Mouse (Mus musculus): ENCODE results near the gene Urad. TPM values are rescaled to one million over a fixed set of nuclear protein-coding genes. Genes with fewer than 3 reads are reported as not detected.
A peak's percentile ranks its signal among the peaks of the same experiment; 100 is the strongest.

Gene Urad
- not detected for total RNA-seq (2021)
- long read RNA-seq = 0 reads

DNA sequence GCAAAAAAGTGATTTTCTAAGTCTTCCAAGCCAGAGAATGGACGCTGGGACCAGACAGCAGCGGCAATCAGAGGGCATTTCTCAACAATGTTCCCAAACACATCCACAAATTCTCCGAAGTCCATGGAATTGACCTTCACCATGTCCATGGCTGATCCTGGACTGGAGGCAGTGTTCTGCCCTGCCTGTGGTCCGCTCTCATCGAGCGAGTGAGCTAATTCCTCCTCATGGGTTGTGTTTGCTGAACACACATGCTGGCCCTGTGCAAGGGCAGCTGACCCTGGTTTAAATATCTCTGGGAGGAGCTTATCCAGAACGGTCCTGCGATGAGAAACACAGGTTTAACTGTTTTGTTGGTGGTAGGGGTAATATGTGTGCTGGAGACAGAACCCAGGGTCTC, at the start of gene Urad:
TSS of gene Urad (minus strand) at position 258 of the 400 bp plus-strand sequence.
- no peak for DNase-seq (ENCODE audit: low spot score in 2 of 2)

DNA sequence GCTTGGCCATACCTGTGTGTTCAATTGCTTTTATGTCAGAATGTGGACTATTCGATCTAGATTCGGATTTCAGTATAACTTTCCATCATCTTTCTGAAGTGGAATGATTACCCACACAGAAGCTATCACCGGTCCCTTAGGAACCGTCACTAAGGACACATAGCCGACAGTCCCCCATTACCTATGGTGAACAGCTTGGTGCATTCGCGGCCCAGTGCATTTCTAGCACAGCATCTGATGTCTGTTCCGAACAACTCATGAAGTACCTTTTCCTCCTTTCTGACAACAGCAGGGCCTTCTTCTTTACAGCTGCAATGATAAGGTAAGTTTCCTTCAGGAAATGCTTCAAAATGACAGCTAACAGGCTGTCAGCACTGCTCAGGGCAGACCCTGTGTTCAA, 48.0 kb upstream of the Urad start:
- DNase-seq (ENCODE audit: low spot score in 2 of 2) = no peak

DNA sequence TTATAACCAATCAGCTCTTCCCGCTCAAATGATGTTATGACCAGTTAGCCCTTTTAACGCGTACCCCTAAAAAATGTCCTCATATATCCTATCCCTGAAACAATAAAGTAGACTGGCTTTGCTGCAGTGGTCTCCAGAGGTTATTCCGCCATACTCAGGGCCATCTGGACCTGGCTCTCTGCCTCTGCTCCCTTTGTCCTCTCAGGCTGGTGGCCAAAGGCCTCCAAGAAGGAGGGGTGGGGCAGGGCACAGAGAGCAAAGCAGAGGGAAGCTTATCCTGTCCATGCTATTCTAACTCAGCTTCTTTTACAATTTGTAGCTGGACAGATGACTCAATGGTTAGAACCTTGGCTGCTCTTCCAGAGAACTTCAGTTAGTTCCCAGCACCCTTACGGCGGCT, 46.0 kb upstream of the Urad start:
- DNase-seq (ENCODE audit: low spot score in 2 of 2) = no peak

DNA sequence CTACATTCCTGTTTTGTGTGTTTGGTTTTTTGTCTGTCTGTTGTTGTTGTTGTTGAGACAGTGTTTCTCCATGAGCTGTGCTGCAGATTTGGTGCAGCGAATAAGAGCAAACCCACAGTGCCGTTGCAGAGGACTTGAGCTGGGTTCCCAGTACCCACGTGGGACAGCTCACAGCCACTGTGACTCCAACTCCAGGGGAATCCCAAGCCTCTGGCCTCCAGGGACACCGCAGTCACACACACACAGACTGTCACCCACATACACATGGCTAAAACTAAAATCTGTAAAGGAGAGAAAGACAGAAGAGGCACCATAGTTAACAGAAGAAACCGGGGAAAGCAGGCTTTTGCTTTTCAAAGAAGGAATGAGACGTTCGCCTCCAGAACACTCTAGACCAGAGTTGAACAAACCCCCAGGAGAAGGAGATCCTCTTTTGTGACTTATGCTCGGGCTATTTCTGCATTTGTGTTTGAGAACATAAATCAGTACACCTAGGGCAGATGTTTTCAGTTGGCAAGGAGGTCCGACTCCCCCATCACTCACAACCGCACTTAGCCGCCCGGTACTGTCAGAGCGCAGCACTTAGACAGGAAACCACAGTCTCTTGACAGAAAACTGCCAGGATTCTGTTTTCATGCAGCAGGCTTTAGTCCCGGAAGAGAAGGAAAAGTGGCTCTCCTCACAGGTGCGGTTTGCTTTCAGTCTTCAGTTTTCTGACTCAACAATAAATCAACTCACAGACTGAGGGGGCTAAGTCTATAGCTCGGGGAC, 43.9 kb upstream of the Urad start:
- no peak for DNase-seq (ENCODE audit: low spot score in 2 of 2)

DNA sequence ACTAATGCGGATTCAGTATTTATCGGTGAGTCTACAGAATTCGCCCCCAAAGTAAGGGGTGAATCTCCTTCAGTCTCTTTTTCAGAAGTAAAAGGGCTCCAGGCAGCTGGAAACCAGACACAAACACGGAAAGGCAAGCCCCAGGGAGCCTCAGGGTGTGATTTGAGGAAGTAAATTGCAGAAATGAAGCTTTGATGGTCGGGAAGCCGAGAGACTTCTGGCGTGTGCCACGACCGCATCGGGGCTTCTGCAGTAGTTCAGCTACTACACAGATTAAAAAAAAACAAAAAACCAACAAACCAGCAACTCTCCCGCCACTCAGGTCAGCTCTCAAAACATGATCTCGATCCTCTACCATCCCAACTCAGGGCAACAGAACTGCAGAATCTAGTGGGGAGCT, 40.8 kb upstream of the Urad start:
- DNase-seq (ENCODE audit: low spot score in 2 of 2) = no peak

DNA sequence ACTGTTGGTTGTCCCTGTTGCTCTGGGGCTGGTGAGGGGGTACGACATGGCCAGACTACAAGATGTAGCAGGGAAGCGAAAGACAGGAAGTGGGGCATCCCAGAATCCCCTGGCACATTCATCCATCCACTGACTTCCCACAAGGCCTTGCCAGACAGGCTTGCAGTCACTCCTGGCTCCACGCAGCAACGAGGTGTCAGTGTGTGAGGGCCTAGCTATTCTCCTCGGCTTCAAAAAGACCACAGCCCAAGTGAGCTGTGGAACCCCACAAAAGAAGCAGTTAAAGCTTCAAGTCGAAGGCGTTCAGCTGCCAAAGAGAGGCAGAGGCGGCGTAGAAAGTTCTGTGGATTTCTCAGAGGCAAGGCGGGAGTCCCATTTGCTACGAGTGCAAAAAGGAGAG, 36.2 kb upstream of the Urad start:
- no peak for DNase-seq (ENCODE audit: low spot score in 2 of 2)

DNA sequence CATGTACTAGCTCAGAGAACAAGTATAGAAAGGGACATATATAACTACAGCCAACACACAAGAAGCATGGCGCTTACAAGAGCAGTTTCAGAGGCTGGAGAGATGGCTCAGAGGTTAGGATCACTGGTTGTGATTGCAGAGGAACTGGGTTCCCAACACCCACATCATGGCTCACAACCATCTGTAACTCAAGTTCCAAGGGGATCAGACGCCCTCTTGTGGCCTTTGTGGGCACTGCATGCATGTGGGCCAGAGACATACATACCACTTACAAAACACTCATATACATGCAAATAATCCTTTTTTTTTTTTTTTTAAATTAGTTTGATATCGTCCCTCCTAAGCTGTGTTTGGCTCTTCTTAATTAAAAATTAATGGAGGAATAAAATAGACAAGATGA, 35.3 kb upstream of the Urad start:
- DNase-seq (ENCODE audit: low spot score in 2 of 2) = no peak

DNA sequence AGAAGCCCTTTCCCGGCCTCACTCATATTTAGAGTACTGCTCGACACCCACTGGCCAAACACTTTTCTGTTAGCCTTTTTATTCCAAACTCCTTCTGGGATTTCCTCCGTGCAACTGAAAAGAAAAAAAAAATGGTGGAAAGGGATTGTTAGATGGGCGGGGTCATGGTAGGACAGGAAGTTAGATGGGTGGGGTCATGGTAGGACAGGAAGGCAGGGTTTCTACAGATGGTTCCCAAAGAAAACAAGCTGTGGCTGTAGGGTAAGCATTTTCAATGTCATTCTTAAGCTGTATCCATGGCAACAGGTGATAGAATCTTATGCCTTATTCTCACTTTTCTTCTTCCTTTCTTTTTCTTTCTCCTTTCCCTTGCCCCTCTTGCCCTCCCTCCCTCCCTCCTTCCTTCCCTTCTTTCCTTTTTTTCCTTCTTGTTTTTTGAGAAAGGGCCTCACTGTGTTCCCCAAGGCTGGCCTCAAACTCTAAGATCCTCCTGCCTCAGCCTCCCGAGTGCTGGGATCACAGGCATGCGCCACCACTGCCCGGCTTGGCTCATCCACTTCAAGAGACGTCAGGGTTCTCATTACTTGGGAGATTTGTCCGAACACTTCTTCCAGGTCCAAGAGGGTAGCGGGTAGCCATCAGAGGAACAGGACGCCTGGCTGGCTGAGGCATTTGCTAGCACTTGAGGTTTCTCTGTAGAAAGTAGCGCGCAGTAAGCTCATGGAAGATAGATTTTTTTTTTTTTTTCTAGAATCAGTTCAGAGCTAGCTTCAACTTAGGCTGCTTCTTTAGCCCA, 34.2 kb upstream of the Urad start:
- no peak for DNase-seq (ENCODE audit: low spot score in 2 of 2)

DNA sequence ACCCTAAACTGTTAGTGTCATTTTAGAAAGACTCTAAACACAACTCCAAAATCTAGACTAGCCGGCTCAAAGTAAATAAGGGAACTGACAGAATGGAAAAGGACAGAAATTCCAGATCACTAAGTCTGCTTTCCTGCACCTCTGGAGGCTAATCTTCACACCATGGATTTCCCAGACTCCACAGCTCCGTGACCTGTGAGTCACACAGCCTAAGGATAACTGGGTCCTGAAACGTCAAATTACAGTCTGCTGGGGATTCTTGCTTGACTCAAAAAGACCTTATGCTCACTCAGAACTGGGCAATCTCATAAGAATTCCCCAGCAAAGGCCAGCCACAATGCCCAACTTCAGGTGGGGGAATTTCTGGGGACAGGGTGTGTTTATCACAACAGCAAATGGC, 33.5 kb upstream of the Urad start:
- no peak for DNase-seq (ENCODE audit: low spot score in 2 of 2)

DNA sequence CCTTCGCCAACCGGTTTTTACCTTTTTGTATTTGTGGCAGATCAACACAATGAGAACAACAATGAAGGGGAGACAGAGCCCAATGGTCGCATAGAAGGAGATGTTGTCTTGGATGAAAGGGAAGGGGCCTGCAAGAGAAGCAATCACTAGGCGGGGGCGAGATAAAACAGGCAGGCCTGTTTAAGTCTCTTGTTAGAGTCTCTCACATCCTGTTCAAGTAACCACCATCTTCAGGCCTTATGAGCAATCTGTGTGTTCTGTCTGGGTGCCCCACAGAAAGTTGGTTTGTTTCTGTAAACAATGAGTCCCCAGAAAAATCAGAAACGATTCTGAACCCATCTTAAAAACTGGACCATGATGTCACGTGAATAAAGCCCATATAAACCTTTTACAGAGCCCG, 32.7 kb upstream of the Urad start:
- no peak for DNase-seq (ENCODE audit: low spot score in 2 of 2)

DNA sequence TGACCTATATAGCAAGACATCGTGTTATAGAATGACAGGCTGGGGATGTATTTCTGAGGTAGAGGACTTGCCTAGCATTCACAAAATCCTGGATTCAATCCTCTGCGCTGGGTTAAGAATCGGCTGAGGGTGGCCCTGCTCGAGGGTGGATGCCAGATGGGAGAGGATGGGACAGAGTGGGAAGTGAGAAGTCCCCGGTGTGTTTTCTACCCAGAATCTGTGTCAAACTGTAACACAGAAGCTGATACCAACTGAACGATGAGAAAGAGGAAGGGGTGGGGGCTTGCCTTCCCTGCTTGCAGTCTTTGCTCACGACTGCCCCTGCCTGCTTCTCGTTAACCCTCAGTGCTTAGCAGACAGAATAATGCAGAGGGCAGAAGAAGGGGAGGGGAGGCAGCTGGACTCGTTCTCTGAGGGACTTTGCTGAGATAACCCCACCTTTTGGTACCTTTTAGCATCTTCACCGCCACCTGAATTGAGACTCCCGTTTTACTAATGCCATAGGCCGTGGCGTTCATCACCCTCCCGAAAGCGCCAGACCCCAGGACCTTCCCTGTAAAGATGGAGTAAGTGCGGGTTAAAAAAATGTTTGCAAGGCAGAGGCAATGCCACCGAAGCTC, 32.0 kb upstream of the Urad start:
- peak; percentile 25 to 54 for DNase-seq (ENCODE audit: low spot score in 2 of 2)

DNA sequence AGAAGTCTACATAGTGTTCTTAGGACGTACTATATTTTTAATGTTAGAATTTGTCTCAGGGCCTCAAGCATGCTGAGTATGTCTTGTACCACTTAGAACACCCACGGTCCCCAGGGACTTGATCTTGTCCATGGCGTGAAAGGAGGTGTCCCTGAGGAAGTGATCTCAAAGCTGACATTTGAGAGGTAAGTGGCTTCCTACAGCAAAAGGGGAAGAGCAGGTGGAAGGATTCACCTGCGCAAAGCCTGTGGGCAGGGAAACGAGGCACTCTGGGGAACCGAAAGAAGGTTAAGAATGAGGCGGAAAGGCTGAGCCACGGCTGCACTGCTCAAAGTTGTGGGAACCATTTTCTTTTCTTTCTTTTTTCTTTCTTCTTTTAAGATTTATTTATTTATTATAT, 29.7 kb upstream of the Urad start:
- DNase-seq (ENCODE audit: low spot score in 2 of 2) = no peak

DNA sequence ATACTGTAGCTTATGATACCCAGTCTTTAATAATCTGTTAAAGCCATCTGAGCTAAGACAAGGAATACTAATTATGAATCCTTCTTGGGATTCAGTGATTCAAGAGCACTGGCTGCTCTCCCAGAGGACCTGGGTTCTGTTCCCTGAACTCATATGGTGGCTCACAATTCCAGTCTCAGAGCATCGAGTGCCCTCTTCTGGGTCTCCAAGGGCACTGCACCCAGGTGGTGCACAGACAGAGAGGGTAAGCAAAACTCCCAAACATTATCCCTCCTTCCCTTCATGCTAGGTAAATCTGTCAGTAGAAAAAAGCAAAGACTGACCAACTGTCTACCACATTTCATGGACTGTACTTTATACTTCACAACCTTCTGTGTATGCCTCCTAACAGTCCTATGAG, 23.7 kb upstream of the Urad start:
- DNase-seq (ENCODE audit: low spot score in 2 of 2) = no peak

DNA sequence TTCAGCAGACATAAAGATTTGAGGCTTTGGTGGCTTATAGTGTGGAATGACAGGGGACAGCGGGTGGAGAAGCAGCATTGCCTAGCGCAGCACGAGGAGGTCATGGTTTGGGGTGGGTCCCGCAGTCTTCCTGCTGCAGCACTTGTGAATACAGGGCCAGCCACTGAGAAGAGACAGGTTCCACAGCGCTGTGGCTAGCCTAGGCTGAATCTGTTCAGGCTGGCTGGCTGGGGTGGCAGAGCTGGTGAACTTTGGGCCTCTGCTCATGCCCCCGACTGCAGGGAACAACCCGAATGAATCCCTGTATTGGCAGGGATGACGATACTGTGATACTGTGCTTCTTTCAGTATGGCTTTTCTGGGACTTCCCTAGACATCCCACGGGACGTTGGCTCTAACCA, 21.7 kb upstream of the Urad start:
- no peak for DNase-seq (ENCODE audit: low spot score in 2 of 2)

DNA sequence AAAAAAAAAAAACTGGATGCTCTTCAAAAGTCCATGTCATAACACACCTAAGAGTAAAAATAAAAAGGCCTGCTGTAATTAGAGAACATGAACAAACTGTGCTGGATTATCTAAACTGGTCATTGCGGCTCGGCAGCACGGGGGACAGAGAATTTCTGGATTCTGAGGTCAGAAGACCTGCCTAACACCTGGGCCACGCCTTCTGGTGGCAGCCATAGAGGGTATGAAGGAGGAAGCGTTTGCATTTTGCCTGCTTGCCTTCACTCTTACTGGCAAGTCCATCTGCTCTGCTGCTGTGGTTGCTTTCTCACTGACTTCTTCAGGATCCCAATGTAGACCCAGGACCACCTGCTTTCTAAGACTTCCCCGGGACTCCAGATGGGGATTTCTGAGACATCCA, 20.7 kb upstream of the Urad start:
- DNase-seq (ENCODE audit: low spot score in 2 of 2) = no peak

DNA sequence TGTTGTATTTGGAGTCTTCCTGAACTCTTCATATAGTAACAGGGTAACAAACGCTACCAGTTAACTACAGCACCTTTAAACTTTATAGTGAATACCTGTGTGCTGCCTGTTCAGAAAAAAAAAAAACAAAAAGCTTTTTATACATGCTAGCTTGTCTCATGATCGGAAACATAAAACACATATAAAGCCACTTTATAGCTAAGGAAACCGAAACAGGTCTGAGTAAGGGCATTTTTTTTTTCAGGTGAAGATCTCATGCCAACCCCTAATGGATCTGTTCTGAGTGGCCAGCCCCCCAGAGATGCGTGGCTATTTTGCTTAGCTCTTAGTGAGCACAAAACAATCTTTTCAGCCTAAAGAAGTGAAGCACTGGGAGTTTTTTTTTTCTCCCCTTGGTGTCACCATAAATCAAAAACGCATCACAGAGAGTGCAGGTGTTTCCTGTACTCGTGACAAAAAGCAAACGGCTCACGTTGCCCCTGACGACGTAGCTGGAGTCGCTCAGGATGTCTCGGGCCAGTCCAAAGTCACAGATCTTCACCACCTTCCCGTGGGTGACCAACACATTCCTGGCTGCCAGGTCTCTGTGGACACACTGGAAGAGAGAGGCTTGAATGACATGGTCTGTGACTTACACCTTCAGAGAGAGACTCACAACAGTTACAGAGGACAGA, 18.6 kb upstream of the Urad start:
- DNase-seq (ENCODE audit: low spot score in 2 of 2) = no peak

DNA sequence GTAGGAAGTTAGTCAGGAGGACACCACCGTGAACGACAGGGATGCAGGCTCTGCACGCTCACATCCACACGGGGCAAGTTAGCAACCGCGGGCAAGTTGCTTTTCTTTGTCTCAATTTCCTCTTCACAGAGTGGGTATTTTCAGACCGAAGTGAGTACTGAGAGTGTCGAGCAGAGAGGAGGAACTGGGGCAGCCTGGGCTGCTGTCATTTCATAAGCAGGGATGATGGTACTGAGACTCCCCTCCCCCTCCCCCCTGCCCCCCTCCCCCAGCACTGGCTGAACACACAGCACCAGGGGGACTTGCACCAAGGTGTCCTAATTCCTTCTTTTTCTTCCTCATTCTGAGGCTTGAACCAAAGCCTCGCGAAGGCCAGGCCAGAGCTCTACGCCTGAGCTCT, 17.3 kb upstream of the Urad start:
- DNase-seq (ENCODE audit: low spot score in 2 of 2) = no peak

DNA sequence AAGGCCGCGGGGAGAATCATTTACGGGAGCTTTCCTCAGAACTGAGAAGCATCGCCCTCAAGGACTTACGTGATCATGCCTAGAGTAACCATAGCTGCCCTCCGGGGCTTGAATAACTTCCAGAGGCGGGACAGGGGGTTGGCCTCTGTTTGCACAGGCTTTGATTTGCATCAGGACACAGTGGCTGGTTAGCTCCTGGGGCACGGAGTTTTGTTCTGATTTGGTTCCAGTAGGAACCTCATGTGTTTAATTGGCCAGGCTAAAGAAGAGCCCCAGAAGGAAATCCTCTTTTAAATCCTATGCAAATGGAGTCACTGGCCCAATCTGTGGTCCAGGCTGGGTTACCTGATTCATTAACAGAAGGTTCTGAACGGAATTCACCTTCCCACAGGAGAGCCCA, 16.7 kb upstream of the Urad start:
- DNase-seq (ENCODE audit: low spot score in 2 of 2) = no peak

DNA sequence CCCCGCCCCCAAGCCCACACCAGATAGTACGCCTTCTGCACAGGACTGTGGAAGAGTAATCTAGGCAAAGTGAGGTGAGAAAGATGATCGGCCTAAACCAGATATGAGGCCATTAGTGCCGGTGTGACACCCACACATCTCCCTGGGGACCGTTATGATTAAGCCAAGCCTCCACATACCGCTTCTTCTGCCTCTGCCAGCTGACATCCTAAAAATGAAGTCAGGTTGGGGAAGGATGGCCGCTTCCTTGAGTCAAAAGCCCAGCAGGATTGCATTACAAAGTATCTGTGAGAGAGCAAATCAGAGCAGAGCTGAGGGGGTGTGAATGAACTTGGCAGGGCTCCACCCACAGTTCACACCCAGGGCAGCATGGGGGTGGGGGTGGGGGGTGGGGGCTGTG, 10.5 kb upstream of the Urad start:
- no peak for DNase-seq (ENCODE audit: low spot score in 2 of 2)

DNA sequence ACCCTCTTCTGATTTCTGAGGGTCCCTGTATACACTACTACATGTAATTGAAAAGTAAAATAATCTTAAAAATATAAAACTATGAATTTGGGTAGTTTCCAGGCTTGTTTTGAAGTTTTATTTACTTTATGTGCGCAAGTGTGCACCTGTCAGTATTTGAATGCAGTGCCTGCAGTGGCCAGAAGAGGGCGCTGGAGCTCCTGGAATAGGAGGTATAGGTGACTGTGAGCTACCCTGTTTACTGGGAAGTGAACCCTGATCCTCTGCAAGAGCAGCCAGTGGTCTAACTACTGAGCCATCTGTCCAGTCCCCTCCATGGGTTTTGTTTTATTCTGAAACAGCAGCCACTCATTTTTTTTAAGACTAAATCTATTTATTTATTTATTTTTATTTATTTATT, 9.3 kb upstream of the Urad start:
- peak; percentile 53 to 67 for DNase-seq (ENCODE audit: low spot score in 2 of 2)

DNA sequence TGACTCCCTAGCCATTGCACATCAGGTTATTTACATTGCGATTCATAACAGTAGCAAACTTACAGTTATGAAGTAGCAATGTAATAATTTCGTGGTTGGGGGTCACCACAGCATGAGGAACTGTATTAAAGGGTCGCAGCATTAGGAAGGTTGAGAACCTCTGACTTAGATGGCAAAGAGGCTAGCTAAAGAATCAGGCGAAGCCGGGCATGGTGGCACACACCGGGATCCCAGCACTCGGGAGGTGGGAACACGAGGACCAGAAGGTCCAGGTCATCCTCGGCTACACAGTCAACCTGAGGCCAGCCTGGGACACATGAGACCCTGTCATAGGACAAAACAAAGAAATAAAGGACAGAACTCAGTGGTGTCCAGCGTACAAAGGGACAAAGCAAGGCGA, 7.7 kb upstream of the Urad start:
- DNase-seq (ENCODE audit: low spot score in 2 of 2) = no peak

DNA sequence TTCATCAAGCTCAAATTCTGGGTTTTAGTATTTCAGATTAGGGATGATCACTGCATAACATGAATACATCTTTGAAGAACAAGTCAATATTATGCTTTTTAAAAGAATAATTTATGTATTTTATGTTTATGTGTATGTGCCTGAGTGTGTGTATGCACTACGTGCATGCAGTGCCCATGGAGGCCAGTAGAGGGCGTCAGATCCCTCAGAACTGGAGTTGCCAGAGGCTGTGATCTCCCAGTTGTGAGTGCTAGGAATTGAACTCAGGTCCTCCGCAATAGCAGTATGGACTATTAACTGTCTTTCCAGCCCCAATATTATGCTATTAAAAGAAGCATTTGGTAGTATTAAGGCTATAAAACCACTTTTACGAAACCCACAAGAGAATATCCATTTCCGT, 5.4 kb upstream of the Urad start:
- DNase-seq (ENCODE audit: low spot score in 2 of 2) = no peak
